21 mouse cellular contexts compared by ENCODE assay signal in the genomic region with DNA sequence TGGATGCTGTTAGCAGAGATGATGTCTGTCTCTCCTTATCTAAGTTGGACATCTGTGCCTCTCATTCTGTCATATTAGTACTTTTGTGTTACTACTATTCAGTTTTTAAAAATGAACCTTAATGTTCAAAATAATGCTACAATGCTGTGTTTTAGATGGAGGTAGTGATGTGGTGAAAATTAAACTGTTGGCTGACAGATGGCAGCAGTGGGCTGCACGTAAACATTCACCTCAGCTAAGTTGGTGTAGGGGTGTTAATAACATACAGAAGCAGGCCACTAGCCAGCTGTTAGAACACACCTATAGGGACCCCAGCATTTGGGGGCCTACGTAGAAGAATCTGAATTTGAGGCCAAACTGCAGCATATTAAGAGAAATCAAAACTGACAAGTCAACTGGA. TPM values are rescaled to one million over a fixed set of nuclear protein-coding genes. Genes with fewer than 3 reads are reported as not detected.
DNase-seq lines count a peak whose midpoint lies in the region; ATAC-seq and TF ChIP-seq lines count a peak whose summit lies in the region.
"Had no signal": no experiment of that assay in that cellular context is flagged by ENCODE, and none has a peak within 500 bp of the region (broad histone marks: within the 10 kb centered on the region; RNA-seq: fewer than 3 reads in every experiment).

No protein-coding gene starts in this region.

- no peak overlapping the region for H3K9ac ChIP-seq in forebrain, postnatal 0 days
- H3K9ac ChIP-seq in forebrain, embryonic 11.5 days (ENCODE audit: low read length) = no peak overlapping the region
- H3K9ac ChIP-seq in liver, postnatal 0 days (replicated peaks) = no peak overlapping the region
- no peak overlapping the region for H3K9ac ChIP-seq in liver, embryonic 11.5 days (ENCODE audit: low read depth, low read length)
- H3K9ac ChIP-seq: embryonic facial prominence, embryonic 15.5 days; heart, embryonic 15.5 days; hindbrain, embryonic 15.5 days; midbrain, embryonic 15.5 days; stomach, embryonic 15.5 days had no signal

- 74% methylated on average over 2 of the region's 2 CpGs for WGBS in forebrain, postnatal 0 days
- 87% methylated on average over 2 of the region's 2 CpGs for WGBS in forebrain, embryonic 11.5 days
- 81% methylated on average over 2 of the region's 2 CpGs for WGBS in liver, postnatal 0 days (ENCODE audit: insufficient replicate concordance)
- WGBS in liver, embryonic 11.5 days = 91% methylated on average over 2 of the region's 2 CpGs

- H3K9me3 ChIP-seq in forebrain, postnatal 0 days (ENCODE audit: low read length) = no peaks in the 10 kb centered on the region
- H3K9me3 ChIP-seq in forebrain, embryonic 11.5 days (ENCODE audit: control insufficient read depth, low read length) = no peaks in the 10 kb centered on the region
- H3K9me3 ChIP-seq in liver, postnatal 0 days (ENCODE audit: low read length) = no peaks in the 10 kb centered on the region
- H3K9me3 ChIP-seq in liver, embryonic 11.5 days (ENCODE audit: control insufficient read depth, low read length) = no peaks in the 10 kb centered on the region
- H3K9me3 ChIP-seq: embryonic facial prominence, embryonic 15.5 days; heart, embryonic 15.5 days; hindbrain, embryonic 15.5 days; midbrain, embryonic 15.5 days; stomach, embryonic 15.5 days had no signal

- peaks cover 32% of the 10 kb centered on the region for H3K36me3 ChIP-seq in forebrain, postnatal 0 days (ENCODE audit: insufficient read depth)
- no peaks in the 10 kb centered on the region for H3K36me3 ChIP-seq in forebrain, embryonic 11.5 days (ENCODE audit: control insufficient read depth, insufficient read depth, low read length)
- H3K36me3 ChIP-seq in liver, postnatal 0 days (replicated peaks; ENCODE audit: insufficient read depth, low read length) = peaks cover 23% of the 10 kb centered on the region
- H3K36me3 ChIP-seq in liver, embryonic 11.5 days (ENCODE audit: control insufficient read depth, insufficient read depth, low read length) = peaks cover 9% of the 10 kb centered on the region; the same call in 1 of the 2 replicates

- H3K27me3 ChIP-seq in forebrain, postnatal 0 days (ENCODE audit: insufficient read depth, low read length) = no peaks in the 10 kb centered on the region
- H3K27me3 ChIP-seq in forebrain, embryonic 11.5 days (ENCODE audit: control insufficient read depth, insufficient read depth, low read length) = no peaks in the 10 kb centered on the region
- H3K27me3 ChIP-seq in liver, postnatal 0 days (ENCODE audit: insufficient read depth, low read length) = no peaks in the 10 kb centered on the region
- H3K27me3 ChIP-seq in liver, embryonic 11.5 days (replicated peaks; ENCODE audit: control insufficient read depth, insufficient read depth, low read length) = no peaks in the 10 kb centered on the region
- H3K27me3 ChIP-seq: embryonic facial prominence, embryonic 15.5 days; heart, embryonic 15.5 days; hindbrain, embryonic 15.5 days; midbrain, embryonic 15.5 days; stomach, embryonic 15.5 days had no signal

- no peak overlapping the region for H3K4me3 ChIP-seq in forebrain, postnatal 0 days (ENCODE audit: low read depth, low read length)
- H3K4me3 ChIP-seq in forebrain, embryonic 11.5 days (ENCODE audit: low read depth, low read length) = no peak overlapping the region
- no peak overlapping the region for H3K4me3 ChIP-seq in liver, postnatal 0 days (ENCODE audit: low read depth, low read length)
- no peak overlapping the region for H3K4me3 ChIP-seq in liver, embryonic 11.5 days (ENCODE audit: low read depth, low read length)
- H3K4me3 ChIP-seq: embryonic facial prominence, embryonic 15.5 days; heart, embryonic 15.5 days; hindbrain, embryonic 15.5 days; midbrain, embryonic 15.5 days; stomach, embryonic 15.5 days had no signal

- no peak for TF ChIP-seq EP300 in liver, postnatal 0 days (IDR thresholded peaks at IDR 0.05; ENCODE audit: low read depth)

- DNase-seq in forebrain, postnatal 0 days = no peak
- DNase-seq in forebrain, embryonic 11.5 days (ENCODE audit: low spot score) = no peak
- DNase-seq in liver, postnatal 0 days = no peak
- DNase-seq in liver, embryonic 11.5 days (ENCODE audit: low spot score) = no peak
- peak; percentile 12 for DNase-seq in brain, adult 2 months (ENCODE audit: low read depth, low spot score)
- no peak for DNase-seq in heart, postnatal 36 days
- no peak for DNase-seq in adrenal gland, adult 18-20 months (ENCODE audit: low spot score in 2 of 2)
- DNase-seq: adrenal gland, postnatal 14 days; cerebellum, adult 9-10 months; heart, postnatal 4 days; kidney, postnatal 25 days; lung, postnatal 10 days; right cerebral cortex, postnatal 4 days; thymus, adult 18-20 months; thymus, postnatal 4 days had no signal

- H3K27ac ChIP-seq in forebrain, postnatal 0 days (ENCODE audit: low read depth, low read length) = no peak overlapping the region
- no peak overlapping the region for H3K27ac ChIP-seq in forebrain, embryonic 11.5 days (ENCODE audit: low read depth, low read length)
- H3K27ac ChIP-seq in liver, postnatal 0 days (ENCODE audit: low read depth) = no peak overlapping the region
- H3K27ac ChIP-seq in liver, embryonic 11.5 days (ENCODE audit: low read depth, low read length) = no peak overlapping the region
- H3K27ac ChIP-seq: embryonic facial prominence, embryonic 15.5 days; heart, embryonic 15.5 days; hindbrain, embryonic 15.5 days; midbrain, embryonic 15.5 days; stomach, embryonic 15.5 days had no signal

- H3K4me2 ChIP-seq in forebrain, postnatal 0 days (ENCODE audit: low read depth) = no peak overlapping the region
- no peak overlapping the region for H3K4me2 ChIP-seq in forebrain, embryonic 11.5 days (ENCODE audit: low read depth, low read length, severe bottlenecking)
- H3K4me2 ChIP-seq in liver, postnatal 0 days (ENCODE audit: low read depth, low read length) = no peak overlapping the region
- H3K4me2 ChIP-seq in liver, embryonic 11.5 days = no peak overlapping the region
- H3K4me2 ChIP-seq: embryonic facial prominence, embryonic 15.5 days; heart, embryonic 15.5 days; hindbrain, embryonic 15.5 days; midbrain, embryonic 15.5 days; stomach, embryonic 15.5 days had no signal

- no peaks in the 10 kb centered on the region for H3K4me1 ChIP-seq in forebrain, postnatal 0 days (ENCODE audit: insufficient read depth)
- H3K4me1 ChIP-seq in forebrain, embryonic 11.5 days (replicated peaks; ENCODE audit: control insufficient read depth, insufficient read depth, low read length) = no peaks in the 10 kb centered on the region
- H3K4me1 ChIP-seq in liver, postnatal 0 days (ENCODE audit: insufficient read depth) = peaks cover 3% of the 10 kb centered on the region; the same call in 1 of the 2 replicates
- H3K4me1 ChIP-seq in liver, embryonic 11.5 days (replicated peaks; ENCODE audit: control insufficient read depth, insufficient read depth, low read length) = no peaks in the 10 kb centered on the region
- H3K4me1 ChIP-seq: embryonic facial prominence, embryonic 15.5 days; heart, embryonic 15.5 days; hindbrain, embryonic 15.5 days; midbrain, embryonic 15.5 days; stomach, embryonic 15.5 days had no signal

- intact Hi-C loops in heart, postnatal 36 days (cut with DNase I) = loop anchor here (5.0 kb wide), 1 partner anchor 204 kb away; no protein-coding TSS in a partner anchor

- peak; percentile 10; the same call in 1 of the 2 replicates for TF ChIP-seq CTCF in forebrain, postnatal 0 days (IDR thresholded peaks at IDR 0.05; ENCODE audit: low read depth)
- TF ChIP-seq CTCF in liver, postnatal 0 days (IDR thresholded peaks at IDR 0.05; ENCODE audit: low read depth) = peak; percentile 17; the same call in 1 of the 2 replicates

- no peak for ATAC-seq in forebrain, postnatal 0 days
- ATAC-seq in forebrain, embryonic 11.5 days (replicated peaks; ENCODE audit: low FRiP score) = no peak
- ATAC-seq in liver, postnatal 0 days = no peak
- no peak for ATAC-seq in liver, embryonic 11.5 days (replicated peaks; ENCODE audit: low FRiP score)
- ATAC-seq: intestine, embryonic 16.5 days; midbrain, embryonic 15.5 days had no signal

RNA-seq across cellular contexts. Expression of gene Tm9sf2, which starts 24.8 kb away (rescaled TPM):
- total RNA-seq in forebrain, postnatal 0 days (2014; rRNA removed) = 68.7 and 84.3 TPM in 2 replicates
- 79.1 and 104 TPM in 2 replicates for polyA plus RNA-seq in forebrain, postnatal 0 days (2015; fragmentation: Nextera tagmentation; extraction: Ambion mirVana)
- polyA plus RNA-seq in forebrain, embryonic 11.5 days (2014; fragmentation: Nextera tagmentation; extraction: Ambion mirVana) = 125 and 130 TPM in 2 replicates
- polyA plus RNA-seq in liver, postnatal 0 days (2015; fragmentation: Nextera tagmentation; extraction: Ambion mirVana) = 99.3 and 107 TPM in 2 replicates
- polyA plus RNA-seq in liver, embryonic 11.5 days (2014; fragmentation: Nextera tagmentation; extraction: Ambion mirVana) = 120 and 138 TPM in 2 replicates
- total RNA-seq in heart, postnatal 36 days (2021) = 100 to 1,000 TPM; 128 to 132 TPM
- 100 to 1,000 TPM; 128 to 183 TPM for total RNA-seq in adrenal gland, adult 18-20 months (2021)

RNA-seq across cellular contexts. Expression of gene Clybl, which starts 49.9 kb away (rescaled TPM):
- 10.6 TPM in 2 replicates for total RNA-seq in forebrain, postnatal 0 days (2014; rRNA removed)
- polyA plus RNA-seq in forebrain, postnatal 0 days (2015; fragmentation: Nextera tagmentation; extraction: Ambion mirVana) = 15.8 and 21.0 TPM in 2 replicates
- polyA plus RNA-seq in forebrain, embryonic 11.5 days (2014; fragmentation: Nextera tagmentation; extraction: Ambion mirVana) = 34.3 and 35.3 TPM in 2 replicates
- 36.0 and 37.8 TPM in 2 replicates for polyA plus RNA-seq in liver, postnatal 0 days (2015; fragmentation: Nextera tagmentation; extraction: Ambion mirVana)
- polyA plus RNA-seq in liver, embryonic 11.5 days (2014; fragmentation: Nextera tagmentation; extraction: Ambion mirVana) = 44.4 and 48.3 TPM in 2 replicates
- total RNA-seq in heart, postnatal 36 days (2021) = 100 to 1,000 TPM; 113 to 122 TPM
- total RNA-seq in adrenal gland, adult 18-20 months (2021) = 100 to 1,000 TPM in 1 of 2 experiments, 10 to 100 TPM in 1; 82.6 to 144 TPM
